7 mouse cellular contexts compared by ENCODE assay signal in the genomic region with DNA sequence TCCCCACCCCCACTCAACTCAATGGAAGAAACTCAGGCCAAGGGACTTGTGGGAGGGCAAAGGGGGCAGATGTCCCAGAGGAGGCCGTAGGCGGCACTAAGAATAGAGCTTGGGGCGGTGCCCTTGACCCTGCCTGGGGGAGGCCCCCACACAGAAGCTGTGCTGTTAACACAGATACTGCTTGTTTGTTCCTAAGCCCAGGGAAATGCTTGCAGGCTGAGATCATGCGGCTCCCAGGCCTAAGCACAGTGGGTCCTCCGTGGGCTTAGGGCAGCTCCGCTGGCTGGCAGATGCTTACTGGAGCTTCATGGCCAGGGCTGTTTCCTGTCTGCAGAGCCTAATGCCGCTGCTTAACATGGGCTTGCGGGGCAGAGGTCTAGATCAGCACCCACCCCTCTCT. TPM values are rescaled to one million over a fixed set of nuclear protein-coding genes. Genes with fewer than 3 reads are reported as not detected.
DNase-seq lines count a peak whose midpoint lies in the region; ATAC-seq lines count a peak whose summit lies in the region.

No protein-coding gene starts in this region.

- no peak overlapping the region for H3K4me2 ChIP-seq in neural tube, embryonic 14.5 days (ENCODE audit: low read depth, low read length)
- no peak overlapping the region for H3K4me2 ChIP-seq in neural tube, embryonic 15.5 days
- H3K4me2 ChIP-seq in kidney, embryonic 16.5 days (replicated peaks; ENCODE audit: low read depth, low read length) = no peak overlapping the region

- no peaks in the 10 kb centered on the region for H3K4me1 ChIP-seq in neural tube, embryonic 14.5 days (ENCODE audit: control insufficient read depth, insufficient read depth, low read length)
- peaks cover 7% of the 10 kb centered on the region; the same call in 1 of the 2 replicates for H3K4me1 ChIP-seq in neural tube, embryonic 15.5 days
- H3K4me1 ChIP-seq in kidney, embryonic 16.5 days (ENCODE audit: insufficient read depth, low read length) = peaks cover 8% of the 10 kb centered on the region; the same call in 1 of the 2 replicates

- 73% methylated on average over 8 of the region's 8 CpGs for WGBS in neural tube, embryonic 14.5 days
- WGBS in neural tube, embryonic 15.5 days = 67% methylated on average over 8 of the region's 8 CpGs
- WGBS in kidney, embryonic 16.5 days = 68% methylated on average over 8 of the region's 8 CpGs

- H3K27me3 ChIP-seq in neural tube, embryonic 14.5 days (ENCODE audit: control insufficient read depth, insufficient read depth, low read length) = no peaks in the 10 kb centered on the region
- no peaks in the 10 kb centered on the region for H3K27me3 ChIP-seq in neural tube, embryonic 15.5 days (replicated peaks)
- H3K27me3 ChIP-seq in kidney, embryonic 16.5 days (ENCODE audit: insufficient read depth, low read length) = no peaks in the 10 kb centered on the region

- peak; percentile 95 for DNase-seq in heart, adult 11 months
- DNase-seq in left cerebral cortex, adult 9 months (ENCODE audit: low spot score in 2 of 2) = no peak
- DNase-seq in cerebellum, postnatal 4 days (ENCODE audit: low spot score in 2 of 2) = no peak

- no peak overlapping the region for H3K4me3 ChIP-seq in neural tube, embryonic 14.5 days (ENCODE audit: low read depth, low read length)
- H3K4me3 ChIP-seq in neural tube, embryonic 15.5 days (replicated peaks) = no peak overlapping the region
- H3K4me3 ChIP-seq in kidney, embryonic 16.5 days (ENCODE audit: low read length) = no peak overlapping the region

- peak; percentile 44; the same call in 1 of the 2 replicates for ATAC-seq in neural tube, embryonic 14.5 days (ENCODE audit: low read depth)
- ATAC-seq in neural tube, embryonic 15.5 days (ENCODE audit: low FRiP score) = no peak
- no peak; the same call in 1 of the 2 replicates for ATAC-seq in kidney, embryonic 16.5 days (ENCODE audit: low FRiP score, low TSS enrichment)
- no peak for ATAC-seq in megakaryocyte-erythroid progenitor cell, adult 5-6 weeks (replicated peaks; ENCODE audit: low FRiP score, low TSS enrichment, poor library complexity, severe bottlenecking)

- H3K36me3 ChIP-seq in neural tube, embryonic 14.5 days (ENCODE audit: control insufficient read depth, insufficient read depth, low read length) = no peaks in the 10 kb centered on the region
- no peaks in the 10 kb centered on the region for H3K36me3 ChIP-seq in neural tube, embryonic 15.5 days
- H3K36me3 ChIP-seq in kidney, embryonic 16.5 days (ENCODE audit: insufficient read depth, low read length) = peaks cover 6% of the 10 kb centered on the region; the same call in 1 of the 2 replicates

- no peaks in the 10 kb centered on the region for H3K9me3 ChIP-seq in neural tube, embryonic 14.5 days (ENCODE audit: control insufficient read depth, low read length)
- H3K9me3 ChIP-seq in neural tube, embryonic 15.5 days (replicated peaks) = no peaks in the 10 kb centered on the region
- no peaks in the 10 kb centered on the region for H3K9me3 ChIP-seq in kidney, embryonic 16.5 days (ENCODE audit: low read length)

- H3K9ac ChIP-seq in neural tube, embryonic 14.5 days (replicated peaks; ENCODE audit: low read depth, low read length) = no peak overlapping the region
- H3K9ac ChIP-seq in neural tube, embryonic 15.5 days (replicated peaks) = no peak overlapping the region
- H3K9ac ChIP-seq in kidney, embryonic 16.5 days (replicated peaks; ENCODE audit: low read length) = no peak overlapping the region

- H3K27ac ChIP-seq in neural tube, embryonic 14.5 days (ENCODE audit: low read depth, low read length) = no peak overlapping the region; the same call in 1 of the 2 replicates
- no peak overlapping the region for H3K27ac ChIP-seq in neural tube, embryonic 15.5 days (replicated peaks)
- H3K27ac ChIP-seq in kidney, embryonic 16.5 days (ENCODE audit: low read length) = 0 out of 2 replicates have a peak overlapping the region, but pooled peaks have one; percentile 40

RNA-seq across cellular contexts. Expression of a gene that starts 44.5 kb away (rescaled TPM):
- 4.4 and 5.0 TPM in 2 replicates for polyA plus RNA-seq in neural tube, embryonic 14.5 days (2014; fragmentation: Nextera tagmentation; extraction: Ambion mirVana)
- polyA plus RNA-seq in neural tube, embryonic 15.5 days (2015; fragmentation: Nextera tagmentation; extraction: Ambion mirVana) = 4.7 and 6.2 TPM in 2 replicates
- polyA plus RNA-seq in kidney, embryonic 16.5 days (2015; fragmentation: Nextera tagmentation; extraction: Ambion mirVana) = 7.7 and 11.5 TPM in 2 replicates
- total RNA-seq in megakaryocyte-erythroid progenitor cell, adult 5-6 weeks (2014; fragmentation: Nextera tagmentation) = 36.2 and 50.2 TPM in 2 replicates
- total RNA-seq in megakaryocyte-erythroid progenitor cell, adult 5-6 weeks (2017) = 8.9 and 9.4 TPM in 2 replicates
